Mouse (Mus musculus): ENCODE measurements at regions not wholly inside any gene's neighbourhood (a gene's known extent, or its start where the extent isn't known, plus 50 kb on each side); places are given as distances from the start of the nearest gene placed in this dataset.

GRCm38 (mm10) chr1:177651219-177651618, 78.4 kb upstream of the 1700016C15Rik start:
- Histone ChIP-seq H3K9me3 (no peaks in the 10 kb centered on the region), H3K27me3 (no peaks in the 10 kb centered on the region), H3K4me2 (no peak overlapping the region), H3K4me1 (replicated peaks) (no peaks in the 10 kb centered on the region), H3K36me3 (no peaks in the 10 kb centered on the region), H3K27ac (replicated peaks) (no peak overlapping the region), H3K9ac (no peak overlapping the region), H3K4me3 (no peak overlapping the region)
- WGBS: 77% methylated on average over 5 of the region's 5 CpGs
- no peak for ATAC-seq (ENCODE audit: low read depth)

GRCm38 (mm10) chr1:177663163-177663562, 66.5 kb upstream of the 1700016C15Rik start:
- Histone ChIP-seq H3K27ac (replicated peaks) (no peak overlapping the region), H3K9me3 (no peaks in the 10 kb centered on the region), H3K36me3 (no peaks in the 10 kb centered on the region), H3K9ac (no peak overlapping the region), H3K4me3 (no peak overlapping the region), H3K4me2 (no peak overlapping the region), H3K27me3 (no peaks in the 10 kb centered on the region), H3K4me1 (replicated peaks) (no peaks in the 10 kb centered on the region)
- 89% methylated on average over 7 of the region's 7 CpGs for WGBS
- ATAC-seq (ENCODE audit: low read depth): no peak

GRCm38 (mm10) chr1:177667041-177667791, 62.4 kb upstream of the 1700016C15Rik start:
- 90% methylated on average over 8 of the region's 8 CpGs for WGBS
- ATAC-seq (ENCODE audit: low read depth): no peak
- Histone ChIP-seq H3K9ac (no peak overlapping the region), H3K27me3 (no peaks in the 10 kb centered on the region), H3K4me2 (no peak overlapping the region), H3K4me3 (no peak overlapping the region), H3K36me3 (no peaks in the 10 kb centered on the region), H3K27ac (replicated peaks) (no peak overlapping the region), H3K9me3 (no peaks in the 10 kb centered on the region), H3K4me1 (replicated peaks) (no peaks in the 10 kb centered on the region)

GRCm38 (mm10) chr1:177670576-177670975, 59.0 kb upstream of the 1700016C15Rik start:
- H3K27me3 ChIP-seq: no peaks in the 10 kb centered on the region
- H3K9me3 ChIP-seq: no peaks in the 10 kb centered on the region
- H3K9ac ChIP-seq: no peak overlapping the region
- 89% methylated on average over 1 of the region's 1 CpGs for WGBS
- no peaks in the 10 kb centered on the region for H3K36me3 ChIP-seq
- H3K4me1 ChIP-seq (replicated peaks): no peaks in the 10 kb centered on the region
- ATAC-seq (ENCODE audit: low read depth): no peak
- no peak overlapping the region for H3K27ac ChIP-seq (replicated peaks)
- H3K4me3 ChIP-seq: no peak overlapping the region
- no peak overlapping the region for H3K4me2 ChIP-seq

GRCm38 (mm10) chr1:177676657-177677056, 53.0 kb upstream of the 1700016C15Rik start:
- no peaks in the 10 kb centered on the region for H3K4me1 ChIP-seq (replicated peaks)

GRCm38 (mm10) chr1:177678832-177679231, 50.8 kb upstream of the 1700016C15Rik start:
- Histone ChIP-seq H3K4me2 (no peak overlapping the region), H3K9me3 (no peaks in the 10 kb centered on the region), H3K27me3 (no peaks in the 10 kb centered on the region), H3K36me3 (no peaks in the 10 kb centered on the region), H3K4me3 (no peak overlapping the region), H3K4me1 (replicated peaks) (peaks cover 7% of the 10 kb centered on the region), H3K27ac (replicated peaks) (no peak overlapping the region), H3K9ac (no peak overlapping the region)
- no peak for ATAC-seq (ENCODE audit: low read depth)
- WGBS: 93% methylated on average over 4 of the region's 4 CpGs

More at GRCm38 (mm10) chr1:177676657-177677056, 53.0 kb upstream of the 1700016C15Rik start:
- no peak overlapping the region for H3K27ac ChIP-seq (replicated peaks)
- H3K9ac ChIP-seq: no peak overlapping the region
- no peaks in the 10 kb centered on the region for H3K9me3 ChIP-seq
- H3K4me2 ChIP-seq: no peak overlapping the region
- H3K27me3 ChIP-seq: no peaks in the 10 kb centered on the region
- H3K4me3 ChIP-seq: no peak overlapping the region
- no peaks in the 10 kb centered on the region for H3K36me3 ChIP-seq
- no peak for ATAC-seq (ENCODE audit: low read depth)
- WGBS: 94% methylated on average over 5 of the region's 5 CpGs

All from neural tube, embryonic 13.5 days (tissue).